Mouse (Mus musculus): ENCODE measurements around the gene Krt84. TPM values are rescaled to one million over a fixed set of nuclear protein-coding genes. Genes with fewer than 3 reads are reported as not detected.
A peak's percentile ranks its signal among the peaks of the same experiment; 100 is the strongest.
"Not testable (repeated sequence)": the region's sequence is repeated elsewhere in the genome, so short reads cannot be mapped to it uniquely, and the experiment has no call there.

Krt84 gene
- polyA plus RNA-seq, 2 experiments, result 1.8 to 8.1 TPM

DNA sequence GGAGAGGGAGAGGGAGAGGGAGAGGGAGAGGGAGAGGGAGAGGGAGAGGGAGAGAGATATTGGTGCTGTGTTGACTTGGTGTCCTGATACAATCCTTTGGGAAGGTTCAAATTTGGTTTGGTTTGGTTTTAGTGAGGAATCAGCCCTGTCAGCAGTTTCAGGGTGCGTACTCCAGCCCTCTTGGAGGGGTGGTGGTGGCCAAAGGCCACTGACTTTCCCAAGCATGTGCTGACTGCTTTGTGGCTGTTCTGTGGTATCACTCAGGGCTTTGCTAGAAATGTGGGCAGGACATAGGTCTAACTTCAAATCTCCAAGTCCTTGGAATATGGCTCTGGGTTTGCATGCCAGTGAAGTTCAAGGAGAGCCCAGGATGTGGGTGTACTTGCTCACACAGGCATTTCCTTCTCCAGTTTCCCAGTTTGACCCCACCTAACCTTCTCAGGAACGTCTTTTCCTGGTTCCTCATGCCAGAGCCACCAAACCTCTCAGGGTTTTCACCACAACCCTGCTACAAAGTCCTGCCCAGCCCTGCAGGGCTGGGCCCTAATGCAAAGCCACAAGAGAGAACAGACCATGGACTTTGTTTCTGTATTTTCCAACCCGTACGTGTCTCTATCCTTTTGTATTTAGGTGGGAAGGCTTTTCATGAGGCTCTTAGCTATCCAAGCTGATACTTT lies 9.9 kb downstream of the Krt84 start:
- WGBS, result 77% methylated on average over 4 of the region's 4 CpGs
- no peak for ATAC-seq (ENCODE audit: low FRiP score, low read depth)

GRCm38 (mm10) chr15:101519792-101520191 lies 12.8 kb downstream of the Krt84 start:
- no peak overlapping the region for H3K27ac ChIP-seq (replicated peaks; ENCODE audit: low read depth, low read length)
- whole genome bisulfite sequencing, result 16% methylated on average over 2 of the region's 2 CpGs
- no peak overlapping the region for H3K4me2 ChIP-seq (replicated peaks; ENCODE audit: low read depth, low read length, severe bottlenecking)
- no peak overlapping the region for H3K4me3 ChIP-seq (replicated peaks; ENCODE audit: low read length)
- no peak for ATAC-seq (ENCODE audit: low FRiP score, low read depth)
- DNase-seq (ENCODE audit: low spot score), result peak; percentile 84
- no peaks in the 10 kb centered on the region for H3K27me3 ChIP-seq (ENCODE audit: control insufficient read depth, insufficient read depth, low read length)
- no peaks in the 10 kb centered on the region for H3K36me3 ChIP-seq (ENCODE audit: control insufficient read depth, insufficient read depth, low read length)
- no peaks in the 10 kb centered on the region for H3K9me3 ChIP-seq (ENCODE audit: control insufficient read depth, low read length)
- no peak for TF ChIP-seq POLR2A (IDR thresholded peaks at IDR 0.05; ENCODE audit: borderline replicate concordance, extremely low read depth, insufficient read depth, insufficient read length)
- H3K4me1 ChIP-seq (ENCODE audit: control insufficient read depth, insufficient read depth, low read length), result no peaks in the 10 kb centered on the region
- no peak overlapping the region for H3K9ac ChIP-seq (ENCODE audit: low read depth, low read length, severe bottlenecking)

More for the DNA sequence above, 9.9 kb downstream of the Krt84 start:
- Histone ChIP-seq H3K4me3 (replicated peaks; ENCODE audit: low read length) (no peak overlapping the region), H3K9ac (ENCODE audit: low read depth, low read length, severe bottlenecking) (no peak overlapping the region), H3K4me1 (ENCODE audit: control insufficient read depth, insufficient read depth, low read length) (no peaks in the 10 kb centered on the region), H3K27ac (replicated peaks; ENCODE audit: low read depth, low read length) (no peak overlapping the region), H3K4me2 (replicated peaks; ENCODE audit: low read depth, low read length, severe bottlenecking) (no peak overlapping the region), H3K9me3 (ENCODE audit: control insufficient read depth, low read length) (no peaks in the 10 kb centered on the region), H3K36me3 (ENCODE audit: control insufficient read depth, insufficient read depth, low read length) (no peaks in the 10 kb centered on the region), H3K27me3 (ENCODE audit: control insufficient read depth, insufficient read depth, low read length) (no peaks in the 10 kb centered on the region)
- DNase-seq (ENCODE audit: low spot score), result no peak
- no peak for TF ChIP-seq POLR2A (IDR thresholded peaks at IDR 0.05; ENCODE audit: borderline replicate concordance, extremely low read depth, insufficient read depth, insufficient read length)

- not testable (repeated sequence) for ATAC-seq (ENCODE audit: low FRiP score, low read depth); H3K4me2 ChIP-seq (replicated peaks; ENCODE audit: low read depth, low read length, severe bottlenecking); H3K9ac ChIP-seq (ENCODE audit: low read depth, low read length, severe bottlenecking); H3K27ac ChIP-seq (replicated peaks; ENCODE audit: low read depth, low read length); H3K36me3 ChIP-seq (ENCODE audit: control insufficient read depth, insufficient read depth, low read length); H3K4me3 ChIP-seq (replicated peaks; ENCODE audit: low read length); H3K27me3 ChIP-seq (ENCODE audit: control insufficient read depth, insufficient read depth, low read length); H3K4me1 ChIP-seq (ENCODE audit: control insufficient read depth, insufficient read depth, low read length); DNase-seq (ENCODE audit: low spot score); H3K9me3 ChIP-seq (ENCODE audit: control insufficient read depth, low read length)
- WGBS, result 72% methylated on average over 2 of the region's 2 CpGs
These were observed 15.5 kb downstream of the Krt84 start, which contains the start of gene Gm49425 for GRCm38 (mm10) chr15:101517161-101517560. TSS of gene Gm49425 (minus strand) at chr15:101517261.

DNA sequence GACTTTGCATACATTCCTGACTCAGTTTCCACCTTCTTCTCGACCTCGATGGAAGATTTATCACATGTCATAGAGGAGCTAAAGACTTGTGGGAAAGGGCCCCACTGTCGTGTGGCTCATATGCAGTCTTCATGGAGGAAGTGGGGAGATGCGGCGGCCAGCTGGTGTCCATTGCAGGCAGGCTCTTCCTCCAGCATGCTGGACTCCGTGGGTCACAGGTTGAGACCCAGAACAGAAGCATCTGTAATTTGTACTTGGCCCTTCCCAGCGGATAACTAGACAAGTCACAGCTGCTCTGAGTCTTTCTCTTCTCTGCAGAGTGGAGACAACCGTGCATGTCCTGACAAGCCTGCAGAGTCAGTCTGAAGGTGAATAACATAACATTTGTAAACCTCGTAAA lies 24.4 kb downstream of the Krt84 start:
- WGBS, result 67% methylated on average over 9 of the region's 9 CpGs
- H3K27me3 ChIP-seq (ENCODE audit: control insufficient read depth, insufficient read depth, low read length), result no peaks in the 10 kb centered on the region
- TF ChIP-seq POLR2A (IDR thresholded peaks at IDR 0.05; ENCODE audit: borderline replicate concordance, extremely low read depth, insufficient read depth, insufficient read length), result no peak
- H3K4me3 ChIP-seq (replicated peaks; ENCODE audit: low read length), result no peak overlapping the region
- H3K36me3 ChIP-seq (ENCODE audit: control insufficient read depth, insufficient read depth, low read length), result no peaks in the 10 kb centered on the region
- no peak overlapping the region for H3K27ac ChIP-seq (replicated peaks; ENCODE audit: low read depth, low read length)
- no peak overlapping the region for H3K4me2 ChIP-seq (replicated peaks; ENCODE audit: low read depth, low read length, severe bottlenecking)
- H3K4me1 ChIP-seq (ENCODE audit: control insufficient read depth, insufficient read depth, low read length), result no peaks in the 10 kb centered on the region
- DNase-seq (ENCODE audit: low spot score) (no peak), ATAC-seq (ENCODE audit: low FRiP score, low read depth) (no peak)
- H3K9me3 ChIP-seq (ENCODE audit: control insufficient read depth, low read length), result no peaks in the 10 kb centered on the region
- H3K9ac ChIP-seq (ENCODE audit: low read depth, low read length, severe bottlenecking), result no peak overlapping the region

GRCm38 (mm10) chr15:101506896-101507758 lies 25.5 kb downstream of the Krt84 start:
- Histone ChIP-seq H3K27ac (replicated peaks; ENCODE audit: low read depth, low read length) (no peak overlapping the region), H3K36me3 (ENCODE audit: control insufficient read depth, insufficient read depth, low read length) (no peaks in the 10 kb centered on the region), H3K4me1 (ENCODE audit: control insufficient read depth, insufficient read depth, low read length) (no peaks in the 10 kb centered on the region), H3K4me2 (replicated peaks; ENCODE audit: low read depth, low read length, severe bottlenecking) (no peak overlapping the region), H3K4me3 (replicated peaks; ENCODE audit: low read length) (no peak overlapping the region), H3K27me3 (ENCODE audit: control insufficient read depth, insufficient read depth, low read length) (no peaks in the 10 kb centered on the region), H3K9me3 (ENCODE audit: control insufficient read depth, low read length) (no peaks in the 10 kb centered on the region), H3K9ac (ENCODE audit: low read depth, low read length, severe bottlenecking) (no peak overlapping the region)
- 55% methylated on average over 14 of the region's 14 CpGs for WGBS
- ATAC-seq (ENCODE audit: low FRiP score, low read depth) (no peak), DNase-seq (ENCODE audit: low spot score) (no peak)
- TF ChIP-seq POLR2A (IDR thresholded peaks at IDR 0.05; ENCODE audit: borderline replicate concordance, extremely low read depth, insufficient read depth, insufficient read length), result no peak
